Mouse (Mus musculus) fibroblast of lung, adult 2 months (primary cell): ENCODE measurements around the gene Olfr111.
"Not testable (repeated sequence)": the region's sequence is repeated elsewhere in the genome, so short reads cannot be mapped to it uniquely, and the experiment has no call there.

Experiments
- DNase-seq: peaks from one replicate; pipeline ENCODE4 v3.0.0-alpha.2; 2011; ENCODE audit warnings: low read depth

Gene Olfr111

DNA sequence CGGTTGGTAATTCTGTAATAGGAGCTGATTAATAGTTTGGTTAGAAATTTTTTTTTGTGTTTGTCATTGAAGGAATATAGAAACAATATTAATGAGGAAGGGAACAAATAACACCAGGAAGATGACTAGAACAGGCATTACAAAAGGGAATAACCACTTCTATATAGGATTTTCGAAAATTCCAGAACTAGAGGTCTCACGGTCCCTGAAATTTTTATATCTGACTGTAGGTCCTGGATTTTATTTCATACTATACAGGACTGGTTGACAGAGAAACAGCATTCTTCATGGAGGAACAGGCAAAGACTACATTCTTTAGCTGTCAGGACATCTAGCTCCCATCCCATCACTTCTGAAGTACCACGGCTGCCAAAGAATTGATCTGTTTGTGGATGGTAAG lies at the start of gene Olfr111:
Gene Olfr111, plus strand, starts transcription at position 301 of the 400 bp plus-strand sequence.
- no peak for DNase-seq

DNA sequence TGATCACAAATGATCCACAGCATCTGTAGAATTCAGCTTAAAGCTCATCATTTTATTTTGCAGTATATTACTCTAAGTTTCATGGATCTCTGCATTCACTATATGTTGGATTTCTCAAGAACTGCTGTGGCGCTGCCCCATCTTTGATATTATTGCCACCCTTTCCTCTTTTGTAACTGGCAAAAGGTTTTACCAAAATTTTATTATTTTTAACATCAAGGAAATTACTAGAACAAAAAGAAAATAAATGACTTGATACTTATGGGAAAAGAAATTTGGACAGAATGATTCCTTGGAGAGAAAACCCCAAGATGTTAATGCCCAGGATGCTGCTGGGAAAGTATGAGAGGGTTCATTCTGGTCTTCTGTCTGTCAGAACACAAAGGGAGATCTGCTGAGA lies 49.2 kb upstream of the Olfr111 start, which contains the start of gene Olfr109:
Gene Olfr109, plus strand, starts transcription at position 301 of the 400 bp plus-strand sequence.
- no peak for DNase-seq

DNA sequence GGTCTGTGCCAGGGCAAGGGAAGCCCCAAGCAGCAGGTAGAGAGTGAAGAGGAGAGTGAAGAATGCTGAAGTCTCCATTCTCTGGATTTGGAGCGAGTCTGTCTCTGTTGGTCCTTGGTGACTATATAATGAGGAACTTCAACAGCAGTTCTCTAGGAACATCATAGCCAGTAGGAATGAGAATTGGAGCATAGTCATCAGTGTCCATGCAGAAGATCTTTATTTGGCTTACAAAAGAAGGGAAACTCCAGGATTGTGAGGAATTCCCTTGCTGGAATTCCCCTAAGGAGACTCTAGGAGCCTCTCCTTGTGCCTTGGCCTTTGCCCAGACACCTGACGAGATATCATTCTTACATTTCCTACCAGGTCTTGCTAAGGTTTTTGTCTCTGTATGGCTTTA lies 24.4 kb upstream of the Olfr111 start, which contains the start of gene H2-M2:
Gene H2-M2, minus strand, starts transcription at position 101 of the 400 bp plus-strand sequence.
- DNase-seq: no peak

DNA sequence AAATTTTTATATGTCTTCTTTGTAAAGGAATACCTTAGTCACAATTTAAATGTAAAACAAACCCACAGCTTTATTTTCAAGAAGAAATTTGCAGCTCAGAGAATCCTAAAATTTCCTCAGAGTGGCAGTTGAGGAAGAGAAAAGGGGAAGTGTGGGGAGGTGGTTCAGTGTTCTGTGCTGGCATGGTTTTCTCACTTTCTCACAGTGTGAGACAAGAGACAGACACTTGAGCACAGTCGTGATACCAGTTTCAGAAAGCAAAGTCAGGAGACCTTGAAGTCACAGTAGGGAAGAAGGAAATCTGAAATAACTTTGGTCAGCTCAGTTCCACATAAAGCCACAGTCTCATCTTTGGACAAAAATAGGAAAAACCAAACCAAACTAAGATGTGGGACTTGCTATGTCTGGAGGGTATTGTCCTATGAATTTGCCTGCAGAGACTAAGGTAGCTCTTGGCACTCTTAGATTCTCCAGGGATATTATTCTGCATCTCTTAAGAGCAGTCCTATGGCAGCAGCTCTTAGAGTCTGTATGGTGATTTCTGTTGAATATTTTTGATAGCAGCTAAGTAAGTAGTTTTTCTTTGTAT lies 15.8 kb upstream of the Olfr111 start, which contains the start of gene Olfr110:
Gene Olfr110, plus strand, starts transcription at position 539 of the 589 bp plus-strand sequence.
- no peak for DNase-seq

DNA sequence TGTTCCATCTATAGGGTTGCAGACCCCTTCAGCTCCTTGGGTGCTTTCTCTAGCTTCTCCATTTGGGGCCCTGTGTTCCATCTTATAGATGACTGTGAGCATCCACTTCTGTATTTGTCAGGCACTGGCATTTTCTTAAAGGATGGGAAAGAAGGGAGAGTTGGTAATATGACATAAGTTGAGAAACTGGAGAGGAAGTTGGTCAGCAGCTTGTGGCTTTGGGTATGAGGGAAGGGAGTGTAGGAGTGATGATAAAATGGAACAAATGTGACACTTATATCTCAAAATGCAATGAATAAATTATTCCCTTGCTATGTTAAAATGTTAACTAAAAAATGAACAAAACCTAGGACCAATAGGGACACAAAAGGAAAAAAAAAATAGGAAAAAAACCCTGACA lies 16.8 kb downstream of the Olfr111 start:
- not testable (repeated sequence) for DNase-seq

DNA sequence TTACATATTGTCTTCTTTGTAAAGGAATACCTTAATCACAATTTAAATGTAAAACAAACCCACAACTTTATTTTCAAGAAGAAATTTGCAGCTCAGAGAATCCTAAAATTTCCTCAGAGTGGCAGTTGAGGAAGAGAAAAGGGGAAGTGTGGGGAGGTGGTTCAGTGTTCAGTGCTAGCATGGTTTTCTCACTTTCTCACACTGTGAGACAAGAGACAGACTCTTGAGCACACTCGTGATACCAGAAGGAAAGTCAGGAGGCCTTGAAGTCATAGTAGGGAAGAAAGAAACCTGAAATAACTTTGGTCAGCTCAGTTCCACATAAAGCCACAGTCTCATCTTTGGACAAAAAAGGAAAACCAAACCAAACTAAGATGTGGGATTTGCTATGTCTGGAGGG lies 17.6 kb downstream of the Olfr111 start:
- DNase-seq: not testable (repeated sequence)

DNA sequence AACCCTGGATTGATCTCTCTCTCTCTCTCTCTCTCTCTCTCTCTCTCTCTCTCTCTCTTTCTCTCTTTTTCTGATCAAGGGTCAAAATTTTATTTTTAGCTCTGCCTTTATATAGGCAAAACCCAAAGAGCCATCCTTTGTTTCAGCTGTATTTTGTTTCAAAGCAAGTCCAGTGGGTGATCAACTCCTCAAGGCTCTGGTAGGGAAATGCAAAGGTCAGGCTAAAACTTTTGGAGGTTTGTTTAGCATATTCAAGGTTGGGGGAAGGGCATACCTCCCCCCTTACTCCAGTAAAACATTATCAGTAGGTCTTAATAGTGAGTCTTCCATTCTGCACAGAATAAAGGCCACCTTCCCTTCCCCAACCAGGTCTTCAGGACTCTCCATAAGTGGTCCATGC lies 27.3 kb downstream of the Olfr111 start:
- DNase-seq: no peak

DNA sequence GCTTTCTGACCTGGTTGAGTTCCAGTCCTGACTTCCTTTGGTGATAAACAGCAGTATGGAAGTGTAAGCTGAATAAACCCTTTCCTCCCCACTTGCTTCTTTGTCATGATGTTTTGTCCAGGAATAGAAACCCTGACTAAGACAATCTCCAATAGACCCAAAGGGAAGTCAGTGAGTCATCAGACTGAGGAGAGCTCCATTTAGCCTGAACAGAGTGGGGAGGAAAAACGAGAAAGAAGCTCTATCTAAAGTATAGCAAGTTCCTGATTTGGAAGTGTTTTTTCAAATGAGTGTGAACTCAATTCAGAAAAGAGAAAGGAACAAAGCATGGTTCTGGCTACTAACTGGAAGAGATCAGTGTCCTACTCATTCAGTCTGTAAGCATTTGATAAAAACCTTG lies 30.6 kb downstream of the Olfr111 start:
- DNase-seq: not testable (repeated sequence)

DNA sequence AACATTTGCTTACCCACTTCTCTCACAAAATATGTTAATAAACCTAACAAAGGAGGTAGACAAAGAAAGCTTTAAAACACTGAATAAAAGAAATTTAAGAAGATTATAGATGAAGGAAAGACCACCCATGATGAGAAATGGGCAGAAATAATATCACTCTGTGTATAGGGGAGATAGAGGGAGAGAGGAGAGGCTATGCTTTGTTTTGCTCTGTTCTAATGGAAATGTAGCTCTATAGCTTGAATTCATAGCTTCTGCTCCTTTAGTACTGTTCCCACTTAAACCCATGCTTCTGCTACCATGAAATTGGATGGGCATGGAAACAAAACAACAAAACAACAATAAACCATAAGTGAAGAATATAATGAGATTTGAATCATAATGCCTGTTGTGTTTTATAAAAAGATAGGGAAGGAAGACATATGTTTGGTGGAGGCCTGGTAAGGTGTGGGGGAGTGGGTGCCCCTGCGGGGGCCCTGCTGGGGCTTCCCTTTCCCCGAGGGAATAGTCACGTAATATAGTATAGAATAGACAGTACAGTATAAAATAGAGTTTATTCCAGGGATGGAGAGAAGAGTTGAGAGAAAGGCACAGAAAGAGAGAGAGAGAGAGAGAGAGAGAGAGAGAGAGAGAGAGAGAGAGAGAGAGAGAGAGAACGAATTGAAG lies 33.8 kb downstream of the Olfr111 start:
- no peak for DNase-seq

DNA sequence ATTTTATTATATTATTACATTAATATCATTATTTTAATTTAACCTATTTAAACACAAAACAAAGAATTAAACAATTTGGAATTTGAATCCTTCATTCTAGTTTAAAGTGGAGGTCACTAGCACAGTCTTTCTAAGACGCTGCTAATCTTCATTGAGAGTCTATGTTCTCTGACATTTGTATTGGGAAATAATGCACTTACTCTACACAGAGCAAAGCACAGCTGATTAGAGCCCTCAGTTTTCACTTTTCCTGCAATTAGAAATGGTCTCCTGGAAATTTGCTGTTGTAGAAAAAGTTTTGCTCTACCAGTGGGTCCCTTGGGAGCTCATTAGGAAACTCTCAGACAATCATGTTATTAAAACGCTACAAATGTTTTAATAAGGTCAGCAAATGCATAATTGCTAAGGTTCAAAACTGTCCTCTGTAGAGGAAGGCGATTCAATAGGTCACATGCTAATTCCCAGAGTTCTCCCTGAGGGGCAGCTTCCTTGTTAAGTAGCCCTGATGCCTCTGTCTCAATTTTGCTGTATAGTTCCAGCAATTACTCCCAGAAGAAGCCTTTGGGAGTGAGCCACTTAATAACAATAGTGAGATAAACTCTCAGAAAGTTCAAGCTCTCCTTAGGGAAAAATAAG lies 36.1 kb downstream of the Olfr111 start:
- no peak for DNase-seq

DNA sequence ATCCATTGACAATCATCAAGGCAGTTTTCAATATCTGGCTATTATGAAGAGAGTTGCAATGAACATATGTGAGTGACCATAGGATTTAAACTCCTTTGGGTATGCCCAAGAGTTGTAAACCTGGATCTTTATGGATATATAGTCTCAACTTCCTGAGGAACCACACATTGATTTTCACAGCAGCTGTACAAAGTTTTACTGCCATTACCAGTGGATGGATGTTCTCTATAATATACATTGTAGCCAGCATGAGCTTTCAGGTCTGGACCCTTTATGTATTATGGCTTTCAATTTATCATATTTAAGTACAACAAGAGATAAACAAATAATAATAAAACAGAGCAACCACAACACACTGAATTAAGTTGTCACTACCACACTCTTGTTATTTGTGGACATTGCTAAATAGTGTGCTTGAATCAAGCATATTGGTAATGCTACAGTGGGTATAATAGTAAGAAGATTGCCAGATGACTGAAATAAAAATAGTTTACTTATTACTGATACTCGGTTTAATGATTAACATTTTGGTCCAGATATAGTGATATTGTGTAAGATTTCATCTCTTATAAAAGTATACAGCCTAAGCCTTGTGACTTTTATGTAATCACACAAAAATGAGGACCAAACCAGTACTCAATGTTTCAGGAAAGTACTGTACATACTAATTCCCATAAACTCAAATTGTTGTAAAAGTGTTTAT lies 51.2 kb downstream of the Olfr111 start:
- no peak for DNase-seq

DNA sequence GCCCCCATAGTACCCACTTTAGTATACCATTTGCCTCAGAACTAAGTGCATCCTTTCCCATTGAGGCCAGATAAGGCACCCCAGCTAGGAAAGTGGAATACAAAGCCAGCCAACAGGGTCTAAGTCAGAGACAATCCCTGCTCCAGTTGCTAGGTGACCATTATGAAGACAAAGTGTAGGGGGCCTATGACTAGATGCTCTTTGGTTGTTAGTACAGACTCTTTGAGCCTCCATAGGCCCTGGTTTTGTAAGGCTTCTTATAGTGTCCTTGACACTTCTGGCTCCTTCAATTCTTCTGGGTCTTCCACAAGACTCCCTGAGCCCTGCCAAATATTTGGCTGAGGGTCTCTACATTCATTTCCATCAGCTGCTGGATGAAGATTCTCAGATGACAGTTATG lies 61.5 kb downstream of the Olfr111 start, which contains the start of gene Olfr112:
Gene Olfr112, minus strand, starts transcription at position 101 of the 400 bp plus-strand sequence.
- no peak for DNase-seq

DNA sequence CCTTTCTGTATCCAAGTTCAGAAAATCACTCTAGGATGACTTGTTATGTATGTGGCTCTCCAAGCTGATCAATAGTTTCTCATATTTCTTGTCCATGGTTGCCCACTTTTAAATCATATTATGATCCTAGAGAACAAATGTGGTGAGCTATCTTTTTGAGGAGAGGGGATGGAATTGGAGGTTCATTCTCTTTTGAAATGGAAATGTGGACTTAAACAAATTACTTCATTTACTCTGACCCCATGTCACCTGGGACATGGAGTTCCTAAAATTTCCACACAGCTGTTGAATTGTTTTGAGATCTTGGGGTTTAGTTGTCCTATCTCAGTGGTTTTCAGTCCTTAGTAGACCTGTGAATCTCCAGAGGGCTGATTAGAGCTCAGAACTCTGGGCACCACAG lies 69.7 kb downstream of the Olfr111 start, which contains the start of gene Olfr113:
Gene Olfr113, minus strand, starts transcription at position 101 of the 400 bp plus-strand sequence.
- no peak for DNase-seq
